Mouse (Mus musculus) adrenal gland, postnatal 10 days (tissue): ENCODE measurements at regions not wholly inside any gene's neighbourhood (a gene's known extent, or its start where the extent isn't known, plus 50 kb on each side); places are given as distances from the start of the nearest gene placed in this dataset.
A peak's percentile ranks its signal among the peaks of the same experiment; 100 is the strongest.

Source experiments
- DNase-seq: peaks from one replicate; pipeline ENCODE4 v3.0.0; 2021; ENCODE audit warnings: mixed read lengths

- DNase-seq: no peak
Observed at GRCm38 (mm10) chr14:113431220-113431619, 116.8 kb downstream of the Tpm3-rs7 start.

GRCm38 (mm10) chr14:113442261-113442660 lies 127.9 kb downstream of the Tpm3-rs7 start:
- no peak for DNase-seq

- no peak for DNase-seq
Observed at GRCm38 (mm10) chr14:113454891-113455290, 140.5 kb downstream of the Tpm3-rs7 start.

GRCm38 (mm10) chr14:113457514-113457913 lies 143.1 kb downstream of the Tpm3-rs7 start:
- DNase-seq: no peak

GRCm38 (mm10) chr14:113469072-113469471 lies 154.7 kb downstream of the Tpm3-rs7 start:
- DNase-seq: no peak

GRCm38 (mm10) chr14:113469978-113470377 lies 155.6 kb downstream of the Tpm3-rs7 start:
- no peak for DNase-seq

- DNase-seq: peak; percentile 8
Observed at GRCm38 (mm10) chr14:113486591-113486990, 172.2 kb downstream of the Tpm3-rs7 start.

- no peak for DNase-seq
Observed at GRCm38 (mm10) chr14:113503796-113504195, 189.4 kb downstream of the Tpm3-rs7 start.
